Mouse (Mus musculus) ES-E14 (cell line): ENCODE measurements around the gene Ubac1.

Experiments used
- CHD2 ChIP-seq: IDR thresholded peaks from 2 replicates; pipeline ENCODE4 v1.6.1; 2014; ENCODE audit warnings: mild to moderate bottlenecking, low read depth, low read length, inconsistent platforms
- HCFC1 ChIP-seq: IDR thresholded peaks from 2 replicates; pipeline ENCODE4 v1.6.1; 2012; ENCODE audit warnings: low read length, inconsistent platforms, borderline replicate concordance; ENCODE audit not compliant: insufficient read depth
- MAFK ChIP-seq: IDR thresholded peaks from 2 replicates; pipeline ENCODE4 v1.6.1; 2014; ENCODE audit warnings: mild to moderate bottlenecking, low read depth, low read length, inconsistent platforms; ENCODE audit not compliant: insufficient read depth
- ZC3H11A ChIP-seq: IDR thresholded peaks from 2 replicates; pipeline ENCODE4 v1.6.1; 2012; ENCODE audit warnings: low read depth, mild to moderate bottlenecking, inconsistent platforms, low read length, borderline replicate concordance
- ZNF384 ChIP-seq: IDR thresholded peaks from 2 replicates; pipeline ENCODE4 v1.6.1; 2012; ENCODE audit warnings: low read depth, low read length, inconsistent platforms

DNA sequence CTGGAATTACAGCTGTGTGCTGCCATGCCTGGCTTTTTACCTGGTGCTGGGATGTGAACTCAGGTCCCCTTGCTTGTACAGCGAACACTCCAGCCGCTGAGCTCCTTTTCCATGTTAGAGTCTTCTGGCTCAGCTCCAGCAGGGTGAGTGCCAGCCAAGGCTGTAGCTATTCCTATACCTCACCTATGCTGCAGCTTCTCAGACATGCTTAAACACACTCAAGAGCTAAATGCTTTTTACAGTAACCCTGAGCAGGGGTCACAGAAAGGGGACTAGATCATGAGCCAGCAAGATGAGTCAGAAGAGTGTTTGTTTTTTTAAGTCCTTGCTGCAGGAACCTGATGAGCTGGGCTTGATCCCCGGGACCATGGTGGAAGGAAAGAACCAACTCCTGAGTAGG, 23.8 kb downstream of the Ubac1 start:
- TF ChIP-seq HCFC1: no peak
- TF ChIP-seq MAFK: no peak
- no peak for TF ChIP-seq ZNF384
- no peak for TF ChIP-seq CHD2
- TF ChIP-seq ZC3H11A: no peak
